Mouse (Mus musculus): Measurements from ENCODE around the gene Steap2.

The Steap2 gene

GRCm38 (mm10) chr5:5664371-5664926, 29.9 kb downstream of the Steap2 start:
- no peak for DNase-seq (ENCODE audit: low spot score)

GRCm38 (mm10) chr5:5663655-5664370, 30.6 kb downstream of the Steap2 start, which contains the start of gene Cfap69:
Gene Cfap69, minus strand, starts transcription at chr5:5664239.
- DNase-seq (ENCODE audit: low spot score) = no peak

GRCm38 (mm10) chr5:5663057-5663456, 31.3 kb downstream of the Steap2 start:
- no peak for DNase-seq (ENCODE audit: low spot score)

- no peak for DNase-seq (ENCODE audit: low spot score)
Measured at GRCm38 (mm10) chr5:5658680-5659079, 35.7 kb downstream of the Steap2 start.

- DNase-seq (ENCODE audit: low spot score) = no peak
Measured at GRCm38 (mm10) chr5:5657932-5658331, 36.4 kb downstream of the Steap2 start.

GRCm38 (mm10) chr5:5648817-5649569, 45.4 kb downstream of the Steap2 start:
- no peak for DNase-seq (ENCODE audit: low spot score)

- DNase-seq (ENCODE audit: low spot score) = no peak
Measured at GRCm38 (mm10) chr5:5646173-5646572, 48.2 kb downstream of the Steap2 start.

- no peak for DNase-seq (ENCODE audit: low spot score)
Measured at GRCm38 (mm10) chr5:5638496-5638895, 55.9 kb downstream of the Steap2 start.

GRCm38 (mm10) chr5:5625491-5625890, 68.9 kb downstream of the Steap2 start:
- no peak for DNase-seq (ENCODE audit: low spot score)

- no peak for DNase-seq (ENCODE audit: low spot score)
Measured at GRCm38 (mm10) chr5:5618329-5618728, 76.0 kb downstream of the Steap2 start.

Measured in urinary bladder, postnatal 10 days (tissue).